Mouse (Mus musculus): ENCODE data around the gene Vac14. TPM values are rescaled to one million over a fixed set of nuclear protein-coding genes. Genes with fewer than 3 reads are reported as not detected.

Vac14 gene
- polyA plus RNA-seq, 1 experiment from 2014 or later, result 32.0 TPM

DNA sequence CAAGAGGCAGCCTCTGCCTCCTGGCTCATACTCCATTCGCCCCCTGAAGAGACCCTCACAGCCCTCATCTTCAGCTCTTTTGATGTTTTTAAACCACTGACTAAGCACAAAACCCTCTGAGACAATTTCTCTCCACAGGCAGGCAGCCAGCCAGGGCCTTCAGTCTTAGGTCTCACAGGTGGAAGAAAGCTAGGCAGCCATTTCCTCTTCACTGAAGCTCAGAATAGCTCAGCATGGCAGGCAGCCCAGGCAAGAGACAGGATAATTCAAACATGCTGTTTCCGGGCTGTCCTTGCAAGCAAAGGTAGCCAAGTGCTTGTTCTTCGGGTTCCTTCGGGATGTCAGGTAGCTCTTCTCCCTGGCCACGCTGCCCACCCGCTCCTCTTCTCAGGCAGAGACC lies 52.9 kb downstream of the Vac14 start:
- H3K4me1 ChIP-seq, result no peaks in the 10 kb centered on the region
- 87% methylated on average over 6 of the region's 6 CpGs for WGBS
- no peak for ATAC-seq (replicated peaks)
- no peak overlapping the region for H3K9ac ChIP-seq
- no peaks in the 10 kb centered on the region for H3K9me3 ChIP-seq
- no peak overlapping the region for H3K27ac ChIP-seq
- no peak overlapping the region for H3K4me3 ChIP-seq
- no peaks in the 10 kb centered on the region for H3K36me3 ChIP-seq (replicated peaks)
- H3K4me2 ChIP-seq, result no peak overlapping the region
- H3K27me3 ChIP-seq (replicated peaks), result no peaks in the 10 kb centered on the region

DNA sequence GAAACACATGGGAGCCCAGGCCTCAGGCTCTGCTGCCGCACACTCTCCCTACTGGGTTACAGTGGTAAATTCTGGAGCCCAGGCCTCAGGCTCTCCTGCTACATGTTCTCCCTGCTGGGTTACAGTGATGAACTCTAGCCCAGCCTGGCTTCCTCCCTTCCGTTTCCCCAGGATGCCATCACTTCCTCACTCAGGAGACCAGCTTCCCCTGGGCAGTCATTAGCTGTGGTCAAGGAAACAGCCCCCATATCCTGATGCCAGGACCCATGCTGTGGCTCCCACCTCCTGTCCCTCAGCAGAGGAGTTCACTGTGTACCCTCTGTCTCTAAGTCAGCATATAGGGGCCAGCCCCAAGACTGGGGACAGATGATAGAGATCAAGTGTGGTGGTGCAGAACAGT lies 53.7 kb downstream of the Vac14 start:
- Histone ChIP-seq H3K4me2 (no peak overlapping the region), H3K27me3 (replicated peaks) (no peaks in the 10 kb centered on the region), H3K4me1 (no peaks in the 10 kb centered on the region), H3K36me3 (replicated peaks) (no peaks in the 10 kb centered on the region), H3K4me3 (no peak overlapping the region), H3K27ac (peak overlapping the region; percentile 20; the same call in 1 of the 2 replicates), H3K9ac (no peak overlapping the region), H3K9me3 (no peaks in the 10 kb centered on the region)
- WGBS, result 88% methylated on average over 2 of the region's 2 CpGs
- no peak for ATAC-seq (replicated peaks)

DNA sequence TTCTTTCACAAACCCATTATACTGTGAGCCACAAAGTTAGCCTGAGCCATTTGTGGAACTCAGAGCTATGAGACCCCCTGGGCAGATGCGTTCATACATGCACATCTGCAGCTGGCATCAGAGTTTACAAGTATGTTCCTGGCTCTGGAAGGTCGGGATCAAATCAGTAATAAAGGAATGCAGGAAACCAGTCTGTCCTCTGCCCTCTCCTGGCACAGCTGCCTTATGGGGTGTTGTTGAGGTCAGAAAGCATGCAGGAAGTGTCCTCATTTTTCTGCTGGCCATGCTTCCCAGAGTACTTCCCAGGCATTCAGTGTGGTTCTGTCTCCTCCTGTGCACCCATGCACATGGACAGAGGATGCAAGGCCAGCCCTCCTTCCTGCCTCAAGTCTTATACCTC lies 54.8 kb downstream of the Vac14 start:
- Histone ChIP-seq H3K4me3 (no peak overlapping the region), H3K36me3 (replicated peaks) (no peaks in the 10 kb centered on the region), H3K27me3 (replicated peaks) (no peaks in the 10 kb centered on the region), H3K4me2 (no peak overlapping the region), H3K9me3 (no peaks in the 10 kb centered on the region), H3K9ac (no peak overlapping the region), H3K4me1 (no peaks in the 10 kb centered on the region), H3K27ac (no peak overlapping the region)
- no peak for ATAC-seq (replicated peaks)
- WGBS, result 90% methylated on average over 2 of the region's 2 CpGs

DNA sequence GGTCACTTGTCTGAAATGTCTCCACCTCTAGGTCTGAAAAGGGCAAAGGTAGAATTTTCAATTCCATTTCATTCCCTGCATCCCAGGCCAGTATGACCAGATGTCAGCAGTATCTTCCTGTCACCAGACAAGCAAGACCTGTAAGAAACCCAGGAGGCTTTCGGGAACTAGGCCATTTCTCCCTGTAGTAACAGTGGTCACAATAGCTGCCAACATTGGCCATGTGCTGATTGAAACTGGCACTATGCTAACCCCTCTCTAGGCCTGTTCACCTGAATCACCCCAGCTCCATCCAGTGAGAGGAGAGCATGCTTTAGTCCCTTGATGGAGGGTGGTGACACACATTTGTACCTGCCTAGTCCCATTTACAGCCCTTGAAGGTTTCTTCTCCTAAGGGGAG lies 56.2 kb downstream of the Vac14 start:
- WGBS, result 100% methylated on average over 1 of the region's 1 CpGs
- Histone ChIP-seq H3K4me2 (no peak overlapping the region), H3K4me1 (no peaks in the 10 kb centered on the region), H3K27me3 (replicated peaks) (no peaks in the 10 kb centered on the region), H3K4me3 (no peak overlapping the region), H3K36me3 (replicated peaks) (no peaks in the 10 kb centered on the region), H3K9ac (no peak overlapping the region), H3K9me3 (no peaks in the 10 kb centered on the region), H3K27ac (no peak overlapping the region)
- ATAC-seq (replicated peaks), result no peak

DNA sequence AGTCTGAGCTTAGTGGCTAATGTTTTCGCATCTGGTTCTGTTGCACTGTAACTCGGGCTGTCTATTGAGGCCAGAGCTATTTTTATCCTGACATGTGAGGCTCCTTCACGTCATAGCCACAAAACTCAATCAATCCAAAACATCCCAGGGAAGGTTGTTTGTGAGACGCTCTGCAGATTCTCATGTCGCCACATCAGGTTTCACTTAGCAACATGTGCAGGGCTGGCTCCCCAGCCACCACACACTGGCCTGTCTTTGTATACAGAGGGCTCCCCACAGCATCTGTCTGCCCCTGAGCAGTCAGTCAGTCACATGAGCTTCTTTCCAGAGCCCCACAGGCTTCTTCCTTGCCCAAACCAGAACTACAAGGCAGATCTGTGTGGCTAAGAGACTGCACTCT lies 58.3 kb downstream of the Vac14 start:
- no peak overlapping the region for H3K9ac ChIP-seq
- ATAC-seq (replicated peaks), result no peak
- H3K4me3 ChIP-seq, result no peak overlapping the region
- no peaks in the 10 kb centered on the region for H3K4me1 ChIP-seq
- H3K27ac ChIP-seq, result no peak overlapping the region
- no peaks in the 10 kb centered on the region for H3K9me3 ChIP-seq
- H3K36me3 ChIP-seq (replicated peaks), result no peaks in the 10 kb centered on the region
- no peak overlapping the region for H3K4me2 ChIP-seq
- no peaks in the 10 kb centered on the region for H3K27me3 ChIP-seq (replicated peaks)
- WGBS, result 89% methylated on average over 5 of the region's 5 CpGs

DNA sequence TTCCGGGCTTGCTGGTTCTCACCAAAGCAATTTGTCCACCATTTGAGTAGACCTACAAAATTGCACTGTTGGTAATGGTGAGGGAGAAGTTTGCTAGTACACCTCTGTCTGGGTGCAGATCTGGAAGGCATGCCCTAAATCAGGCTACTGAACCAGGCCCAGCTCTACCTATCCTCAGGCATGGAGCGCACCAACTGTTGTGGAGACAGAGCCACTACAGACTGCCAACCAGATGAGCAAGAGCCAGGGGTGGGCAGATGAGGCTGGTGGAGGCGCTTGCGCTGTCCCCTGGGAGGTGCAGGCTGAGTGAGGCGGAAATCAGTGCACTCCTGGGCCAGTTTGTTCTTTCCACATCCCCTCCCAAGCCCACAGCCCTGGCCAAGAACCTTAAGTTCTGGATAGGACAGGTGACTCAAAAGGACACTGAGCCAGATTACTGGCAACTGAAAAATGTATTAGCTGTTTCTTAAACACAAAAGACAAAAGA lies 58.8 kb downstream of the Vac14 start:
- H3K4me3 ChIP-seq, result no peak overlapping the region
- no peaks in the 10 kb centered on the region for H3K9me3 ChIP-seq
- no peak overlapping the region for H3K27ac ChIP-seq
- H3K27me3 ChIP-seq (replicated peaks), result no peaks in the 10 kb centered on the region
- ATAC-seq (replicated peaks), result no peak
- no peaks in the 10 kb centered on the region for H3K4me1 ChIP-seq
- 96% methylated on average over 5 of the region's 5 CpGs for WGBS
- H3K36me3 ChIP-seq (replicated peaks), result no peaks in the 10 kb centered on the region
- H3K9ac ChIP-seq, result no peak overlapping the region
- no peak overlapping the region for H3K4me2 ChIP-seq

DNA sequence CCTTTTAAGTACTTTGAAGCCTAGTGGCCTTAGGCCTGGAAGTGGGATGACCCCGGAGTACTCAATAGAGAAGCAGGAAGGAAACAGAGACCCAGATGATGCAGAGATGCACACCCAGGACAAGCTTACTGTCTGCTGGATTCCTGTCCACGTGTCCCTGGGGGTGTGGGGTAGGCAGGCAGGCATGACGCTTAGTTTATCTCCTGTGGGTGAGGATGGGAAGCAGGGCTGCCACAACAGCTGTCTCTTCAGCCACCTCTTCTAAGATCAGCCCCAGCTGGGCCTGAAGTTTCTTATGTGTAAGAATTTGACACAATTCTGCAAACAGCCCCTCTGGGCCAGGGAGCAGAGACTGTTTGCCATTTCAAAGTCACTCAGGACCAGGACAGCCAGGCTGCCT lies 60.6 kb downstream of the Vac14 start:
- no peak overlapping the region for H3K4me3 ChIP-seq
- 0 out of 2 replicates have a peak, but pooled peaks cover 7% of the 10 kb centered on the region for H3K36me3 ChIP-seq (replicated peaks)
- no peaks in the 10 kb centered on the region for H3K27me3 ChIP-seq (replicated peaks)
- no peak overlapping the region for H3K27ac ChIP-seq
- no peaks in the 10 kb centered on the region for H3K4me1 ChIP-seq
- ATAC-seq (replicated peaks), result no peak
- H3K9me3 ChIP-seq, result no peaks in the 10 kb centered on the region
- no peak overlapping the region for H3K9ac ChIP-seq
- H3K4me2 ChIP-seq, result no peak overlapping the region
- 73% methylated on average over 3 of the region's 3 CpGs for WGBS

DNA sequence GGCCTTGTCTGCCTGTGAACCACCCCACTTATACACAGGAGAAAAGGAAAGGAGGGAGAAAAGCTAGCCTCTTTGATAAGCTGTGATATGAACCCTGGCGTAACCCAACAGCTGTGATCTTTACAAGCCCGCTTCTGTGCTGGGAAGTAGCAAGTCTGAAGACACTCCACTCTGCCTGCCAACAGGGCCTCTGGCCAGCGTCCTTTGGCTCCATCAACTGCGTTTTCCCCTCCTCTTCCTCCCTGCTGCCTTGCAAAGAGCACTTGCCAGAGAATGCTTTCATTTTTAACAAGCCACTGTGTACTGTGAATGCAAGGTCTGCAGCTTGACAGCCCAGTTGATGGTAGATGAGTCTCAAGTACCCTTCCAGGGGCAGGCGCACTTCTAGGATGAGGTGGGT lies 69.3 kb downstream of the Vac14 start:
- H3K27ac ChIP-seq, result no peak overlapping the region
- H3K36me3 ChIP-seq (replicated peaks), result 0 out of 2 replicates have a peak, but pooled peaks cover 29% of the 10 kb centered on the region
- WGBS, result 86% methylated on average over 5 of the region's 5 CpGs
- H3K4me3 ChIP-seq, result no peak overlapping the region
- H3K4me1 ChIP-seq, result no peaks in the 10 kb centered on the region
- no peaks in the 10 kb centered on the region for H3K9me3 ChIP-seq
- H3K4me2 ChIP-seq, result no peak overlapping the region
- no peak for ATAC-seq (replicated peaks)
- H3K9ac ChIP-seq, result no peak overlapping the region
- no peaks in the 10 kb centered on the region for H3K27me3 ChIP-seq (replicated peaks)

DNA sequence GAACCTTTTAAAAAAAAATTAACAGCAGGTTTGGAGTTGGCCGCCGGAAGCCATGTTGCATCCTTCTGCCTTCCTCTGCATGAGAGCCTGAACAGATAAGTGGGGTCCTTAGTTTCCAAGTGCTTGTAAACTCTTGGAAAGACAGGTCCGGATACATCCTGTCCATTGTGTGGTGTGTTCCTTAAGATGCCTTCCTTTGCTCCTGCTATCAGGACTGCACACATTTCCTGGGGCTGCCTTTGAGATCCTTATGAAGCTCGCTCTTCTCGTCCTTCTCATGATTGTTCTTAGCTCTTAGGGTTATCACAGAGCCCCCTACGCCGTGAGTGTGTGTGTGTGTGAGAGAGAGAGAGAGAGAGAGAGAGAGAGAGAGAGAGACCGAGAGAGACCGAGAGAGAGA lies 71.6 kb downstream of the Vac14 start:
- H3K9me3 ChIP-seq, result no peaks in the 10 kb centered on the region
- H3K4me1 ChIP-seq, result peaks cover 3% of the 10 kb centered on the region
- H3K4me2 ChIP-seq, result no peak overlapping the region
- 89% methylated on average over 9 of the region's 9 CpGs for WGBS
- ATAC-seq (replicated peaks), result no peak
- no peak overlapping the region for H3K4me3 ChIP-seq
- no peaks in the 10 kb centered on the region for H3K27me3 ChIP-seq (replicated peaks)
- H3K36me3 ChIP-seq (replicated peaks), result 0 out of 2 replicates have a peak, but pooled peaks cover 17% of the 10 kb centered on the region
- no peak overlapping the region for H3K27ac ChIP-seq
- no peak overlapping the region for H3K9ac ChIP-seq

DNA sequence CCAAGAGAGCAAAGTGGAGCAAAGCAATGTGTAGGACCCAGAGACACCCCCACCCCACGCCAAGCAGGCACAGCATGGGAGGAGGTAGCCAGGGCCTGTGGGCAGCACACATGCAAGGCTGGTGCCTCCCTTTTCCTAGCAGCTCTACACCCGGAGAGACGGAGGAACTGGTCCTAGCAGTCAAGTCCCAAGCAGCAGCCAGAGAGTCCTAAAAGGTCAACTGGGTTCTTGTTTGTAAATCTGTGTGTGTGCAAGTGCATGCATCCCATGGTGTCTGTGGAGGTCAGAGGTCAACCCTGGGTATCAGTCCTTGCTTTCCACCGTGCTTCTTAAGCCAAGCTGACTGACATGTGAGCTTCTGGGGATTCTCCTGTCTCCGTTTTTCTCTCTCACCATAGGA lies 75.8 kb downstream of the Vac14 start:
- 0 out of 2 replicates have a peak overlapping the region, but pooled peaks have one; percentile 37 for H3K27ac ChIP-seq
- no peak for ATAC-seq (replicated peaks)
- WGBS, result 63% methylated on average over 5 of the region's 5 CpGs

DNA sequence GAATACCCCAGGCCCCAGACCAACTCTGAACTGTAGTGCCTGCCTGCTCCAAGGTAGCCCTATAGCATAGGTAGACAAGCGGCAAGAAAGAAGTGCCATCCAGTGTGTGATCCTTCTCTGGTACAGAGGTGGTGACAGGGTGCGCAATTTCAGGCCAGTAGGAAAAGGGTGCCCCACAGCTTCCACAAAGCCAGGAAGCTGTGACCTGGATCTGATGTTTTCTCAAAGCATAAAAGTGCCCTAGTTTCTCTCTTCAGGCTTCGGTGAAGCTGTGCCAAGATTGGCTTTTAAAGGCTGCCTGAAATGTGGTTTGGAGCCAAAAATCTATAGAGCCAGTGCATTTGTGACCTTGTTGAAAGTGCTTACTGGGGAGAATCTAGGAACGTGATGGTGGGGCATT lies 76.4 kb downstream of the Vac14 start:
- Histone ChIP-seq H3K9ac (no peak overlapping the region), H3K27me3 (replicated peaks) (no peaks in the 10 kb centered on the region), H3K4me1 (peaks cover 12% of the 10 kb centered on the region), H3K4me2 (no peak overlapping the region), H3K4me3 (no peak overlapping the region), H3K9me3 (no peaks in the 10 kb centered on the region), H3K36me3 (replicated peaks) (0 out of 2 replicates have a peak, but pooled peaks cover 2% of the 10 kb centered on the region), H3K27ac (peak overlapping the region; percentile 37)
- no peak for ATAC-seq (replicated peaks)
- WGBS, result 79% methylated on average over 4 of the region's 4 CpGs

More for the DNA sequence above, 75.8 kb downstream of the Vac14 start:
- Histone ChIP-seq H3K9me3 (no peaks in the 10 kb centered on the region), H3K9ac (no peak overlapping the region), H3K4me2 (no peak overlapping the region), H3K4me3 (no peak overlapping the region), H3K4me1 (peaks cover 12% of the 10 kb centered on the region), H3K27me3 (replicated peaks) (no peaks in the 10 kb centered on the region), H3K36me3 (replicated peaks) (0 out of 2 replicates have a peak, but pooled peaks cover 2% of the 10 kb centered on the region)

DNA sequence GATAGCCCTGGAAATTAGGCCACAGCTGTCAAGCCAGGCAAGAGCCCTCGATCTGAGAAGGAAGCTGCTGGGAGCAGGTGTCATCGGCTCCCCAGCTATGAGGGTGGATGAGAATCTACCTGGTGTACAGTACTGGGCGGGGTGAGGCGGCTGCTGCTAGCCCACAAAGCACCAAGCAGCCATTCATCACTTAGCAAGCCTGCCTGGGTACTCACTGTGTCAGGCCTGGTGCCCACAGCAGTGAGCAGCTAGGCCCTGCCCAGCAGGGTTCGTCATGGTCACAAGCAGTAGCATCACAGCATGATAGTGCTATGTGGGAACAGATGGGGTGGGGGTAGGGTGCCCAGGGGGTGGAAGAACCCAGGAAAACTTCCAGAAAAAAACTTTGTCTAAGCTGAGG lies 77.0 kb downstream of the Vac14 start:
- H3K9me3 ChIP-seq, result no peaks in the 10 kb centered on the region
- H3K27ac ChIP-seq, result peak overlapping the region; percentile 37
- no peak overlapping the region for H3K4me2 ChIP-seq
- 0 out of 2 replicates have a peak, but pooled peaks cover 2% of the 10 kb centered on the region for H3K36me3 ChIP-seq (replicated peaks)
- no peak overlapping the region for H3K4me3 ChIP-seq
- no peak for ATAC-seq (replicated peaks)
- 83% methylated on average over 5 of the region's 5 CpGs for WGBS
- peaks cover 12% of the 10 kb centered on the region for H3K4me1 ChIP-seq
- no peaks in the 10 kb centered on the region for H3K27me3 ChIP-seq (replicated peaks)
- no peak overlapping the region for H3K9ac ChIP-seq

DNA sequence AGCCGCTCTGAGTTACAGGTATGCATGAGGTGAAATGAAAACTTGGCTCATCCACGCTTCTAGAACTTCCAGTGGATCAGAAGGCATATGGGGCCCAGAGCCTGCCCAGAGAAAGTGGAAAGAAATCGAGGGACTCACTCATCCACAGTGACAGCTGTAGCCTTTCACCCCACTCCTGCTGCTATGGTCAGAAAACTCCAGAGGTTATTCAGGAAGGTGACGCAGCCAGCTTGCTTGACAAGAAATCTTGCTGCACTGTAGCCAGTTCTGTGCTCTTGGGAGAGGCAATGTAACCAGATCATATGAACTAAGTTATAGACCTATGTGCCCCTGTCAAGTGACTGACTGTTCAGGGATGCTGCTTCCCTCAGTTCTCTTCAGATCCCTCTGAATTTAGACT lies 77.7 kb downstream of the Vac14 start:
- no peaks in the 10 kb centered on the region for H3K27me3 ChIP-seq (replicated peaks)
- no peak overlapping the region for H3K27ac ChIP-seq
- H3K36me3 ChIP-seq (replicated peaks), result 0 out of 2 replicates have a peak, but pooled peaks cover 2% of the 10 kb centered on the region
- H3K4me2 ChIP-seq, result no peak overlapping the region
- no peaks in the 10 kb centered on the region for H3K9me3 ChIP-seq
- no peak overlapping the region for H3K9ac ChIP-seq
- WGBS, result 92% methylated on average over 4 of the region's 4 CpGs
- H3K4me1 ChIP-seq, result peaks cover 12% of the 10 kb centered on the region
- no peak for ATAC-seq (replicated peaks)
- H3K4me3 ChIP-seq, result no peak overlapping the region
